Mouse (Mus musculus): ENCODE data around the gene Kif11. TPM values are rescaled to one million over a fixed set of nuclear protein-coding genes. Genes with fewer than 3 reads are reported as not detected.

The Kif11 gene
- total and polyA plus RNA-seq, 2 experiments from 2014 or later = 10.8 to 31.4 TPM

DNA sequence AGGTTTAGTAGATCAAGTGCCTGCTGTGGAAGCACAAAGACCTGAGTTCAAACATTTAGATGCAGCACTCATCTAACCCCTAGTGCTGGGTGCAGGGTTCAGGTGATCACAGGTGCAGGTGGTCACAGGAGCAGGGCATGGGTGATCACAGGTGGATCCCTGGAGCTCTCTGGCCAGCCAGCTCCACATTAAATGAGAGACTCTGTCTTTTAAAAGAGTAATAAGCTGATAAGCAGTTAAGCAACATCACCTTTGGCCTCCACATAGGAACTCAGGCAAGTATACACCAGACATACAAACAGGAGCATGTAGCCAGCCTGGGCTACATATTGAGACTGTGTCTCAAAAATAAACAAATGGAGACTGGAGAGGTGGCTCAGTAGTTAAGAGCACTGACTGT is 27.3 kb upstream of the Kif11 start:
- H3K9me3 ChIP-seq (replicated peaks; ENCODE audit: control insufficient read depth, low read length) = peaks cover 4% of the 10 kb centered on the region; the same call in 1 of the 2 replicates
- H3K4me3 ChIP-seq (ENCODE audit: low read depth, low read length) = no peak overlapping the region
- DNase-seq (ENCODE audit: low spot score) (no peak), ATAC-seq (ENCODE audit: insufficient read depth, low read depth) (no peak)
- no peak overlapping the region for H3K9ac ChIP-seq (replicated peaks; ENCODE audit: low read depth, low read length)
- no peak for TF ChIP-seq EP300 (IDR thresholded peaks at IDR 0.05; ENCODE audit: low read depth)
- no peak for TF ChIP-seq CTCF (IDR thresholded peaks at IDR 0.05; ENCODE audit: low read depth)
- peaks cover 8% of the 10 kb centered on the region for H3K36me3 ChIP-seq (replicated peaks; ENCODE audit: control insufficient read depth, insufficient read depth, low read length)
- H3K27ac ChIP-seq (ENCODE audit: low read depth) = peak overlapping the region; percentile 80
- no peaks in the 10 kb centered on the region for H3K27me3 ChIP-seq (ENCODE audit: control insufficient read depth, insufficient read depth, low read length)
- H3K4me2 ChIP-seq (ENCODE audit: low read depth, low read length) = no peak overlapping the region
- H3K4me1 ChIP-seq (ENCODE audit: control insufficient read depth, insufficient read depth) = peaks cover 12% of the 10 kb centered on the region; the same call in 1 of the 2 replicates

- TF ChIP-seq EP300 (IDR thresholded peaks at IDR 0.05; ENCODE audit: low read depth) (no peak), CTCF (IDR thresholded peaks at IDR 0.05; ENCODE audit: low read depth) (no peak)
- Histone ChIP-seq H3K9ac (replicated peaks; ENCODE audit: low read depth, low read length) (no peak overlapping the region), H3K4me2 (ENCODE audit: low read depth, low read length) (no peak overlapping the region), H3K27me3 (ENCODE audit: control insufficient read depth, insufficient read depth, low read length) (no peaks in the 10 kb centered on the region), H3K36me3 (replicated peaks; ENCODE audit: control insufficient read depth, insufficient read depth, low read length) (peaks cover 8% of the 10 kb centered on the region), H3K4me1 (ENCODE audit: control insufficient read depth, insufficient read depth) (peaks cover 5% of the 10 kb centered on the region; the same call in 1 of the 2 replicates), H3K4me3 (ENCODE audit: low read depth, low read length) (no peak overlapping the region), H3K9me3 (replicated peaks; ENCODE audit: control insufficient read depth, low read length) (peaks cover 4% of the 10 kb centered on the region; the same call in 1 of the 2 replicates), H3K27ac (ENCODE audit: low read depth) (no peak overlapping the region)
- ATAC-seq (ENCODE audit: insufficient read depth, low read depth) = no peak
- 94% methylated on average over 3 of the region's 3 CpGs for WGBS
- no peak for DNase-seq (ENCODE audit: low spot score)
These were observed 23.4 kb upstream of the Kif11 start for GRCm38 (mm10) chr19:37352756-37353155.

DNA sequence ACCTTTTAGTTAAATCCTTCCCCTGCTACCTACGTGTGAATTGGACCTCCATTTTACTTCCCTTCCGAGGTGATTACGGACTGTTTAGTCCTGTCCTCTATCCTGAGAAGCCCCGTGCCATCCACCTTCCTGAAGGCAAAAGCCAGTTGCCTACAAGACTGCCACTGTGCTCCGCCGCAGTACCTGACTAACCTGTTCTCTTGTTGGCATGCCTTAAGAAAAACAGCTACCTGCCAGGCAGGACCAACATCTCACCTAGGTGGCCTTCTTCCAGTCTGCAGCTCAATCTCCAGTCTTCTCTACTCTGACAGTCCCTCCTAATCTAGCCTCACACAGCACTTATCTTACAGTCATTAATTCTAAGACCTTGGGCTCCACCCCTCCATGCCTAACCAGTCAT is 22.9 kb upstream of the Kif11 start:
- Histone ChIP-seq H3K4me2 (ENCODE audit: low read depth, low read length) (no peak overlapping the region), H3K9ac (replicated peaks; ENCODE audit: low read depth, low read length) (no peak overlapping the region), H3K36me3 (replicated peaks; ENCODE audit: control insufficient read depth, insufficient read depth, low read length) (peaks cover 8% of the 10 kb centered on the region), H3K27ac (ENCODE audit: low read depth) (no peak overlapping the region), H3K4me1 (ENCODE audit: control insufficient read depth, insufficient read depth) (peaks cover 3% of the 10 kb centered on the region; the same call in 1 of the 2 replicates), H3K27me3 (ENCODE audit: control insufficient read depth, insufficient read depth, low read length) (no peaks in the 10 kb centered on the region), H3K9me3 (replicated peaks; ENCODE audit: control insufficient read depth, low read length) (peaks cover 4% of the 10 kb centered on the region; the same call in 1 of the 2 replicates), H3K4me3 (ENCODE audit: low read depth, low read length) (no peak overlapping the region)
- DNase-seq (ENCODE audit: low spot score) (no peak), ATAC-seq (ENCODE audit: insufficient read depth, low read depth) (no peak)
- TF ChIP-seq CTCF (IDR thresholded peaks at IDR 0.05; ENCODE audit: low read depth) = no peak
- TF ChIP-seq EP300 (IDR thresholded peaks at IDR 0.05; ENCODE audit: low read depth) = no peak
- WGBS = 94% methylated on average over 6 of the region's 6 CpGs

DNA sequence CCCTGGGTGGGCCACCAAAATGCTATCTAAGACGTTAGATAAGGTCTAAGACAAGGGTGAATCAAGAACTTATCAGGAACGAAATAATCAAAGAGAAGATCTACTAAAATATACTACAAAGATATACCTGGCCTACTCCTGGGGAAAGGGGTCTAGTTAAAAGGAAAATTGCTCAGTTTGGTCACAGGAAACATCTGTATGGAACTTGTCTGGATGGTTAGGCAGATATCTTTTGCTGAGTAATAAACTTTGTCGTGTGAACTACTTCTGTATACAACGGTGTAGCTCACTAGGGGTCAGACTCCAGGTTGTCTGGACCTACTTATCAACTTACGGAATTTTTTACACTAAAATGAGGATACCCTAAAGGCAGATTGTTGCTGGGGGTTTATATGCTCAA is 16.2 kb upstream of the Kif11 start:
- no peak overlapping the region for H3K4me3 ChIP-seq (ENCODE audit: low read depth, low read length)
- no peaks in the 10 kb centered on the region for H3K4me1 ChIP-seq (ENCODE audit: control insufficient read depth, insufficient read depth)
- H3K4me2 ChIP-seq (ENCODE audit: low read depth, low read length) = no peak overlapping the region
- H3K9me3 ChIP-seq (replicated peaks; ENCODE audit: control insufficient read depth, low read length) = no peaks in the 10 kb centered on the region
- H3K36me3 ChIP-seq (replicated peaks; ENCODE audit: control insufficient read depth, insufficient read depth, low read length) = no peaks in the 10 kb centered on the region
- H3K27me3 ChIP-seq (ENCODE audit: control insufficient read depth, insufficient read depth, low read length) = no peaks in the 10 kb centered on the region
- no peak overlapping the region for H3K9ac ChIP-seq (replicated peaks; ENCODE audit: low read depth, low read length)
- ATAC-seq (ENCODE audit: insufficient read depth, low read depth) = no peak
- TF ChIP-seq CTCF (IDR thresholded peaks at IDR 0.05; ENCODE audit: low read depth) (no peak), EP300 (IDR thresholded peaks at IDR 0.05; ENCODE audit: low read depth) (no peak)
- no peak overlapping the region for H3K27ac ChIP-seq (ENCODE audit: low read depth)
- no peak for DNase-seq (ENCODE audit: low spot score)
- 42% methylated on average over 5 of the region's 5 CpGs for WGBS

DNA sequence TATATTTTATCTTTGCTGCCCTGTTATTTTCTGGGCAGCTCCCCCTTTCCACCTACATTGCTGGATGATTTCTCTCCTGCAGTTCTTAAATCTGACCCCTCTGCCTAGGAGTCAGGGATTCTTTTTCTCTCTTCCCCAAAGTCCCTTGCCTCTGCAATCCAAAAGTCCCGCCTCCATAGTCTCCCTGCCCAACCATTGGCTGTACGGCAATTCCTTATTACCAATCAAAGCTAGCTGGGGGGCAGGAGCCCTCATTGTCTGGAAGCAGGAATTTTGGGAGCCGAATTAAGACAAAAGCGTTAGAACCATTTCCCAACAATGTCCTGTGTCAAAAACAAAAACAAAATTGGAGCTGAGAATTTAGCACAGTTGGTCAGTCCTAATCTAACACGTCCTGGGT is 13.7 kb upstream of the Kif11 start:
- DNase-seq (ENCODE audit: low spot score) = no peak
- Histone ChIP-seq H3K27ac (ENCODE audit: low read depth) (no peak overlapping the region), H3K4me3 (ENCODE audit: low read depth, low read length) (no peak overlapping the region), H3K9ac (replicated peaks; ENCODE audit: low read depth, low read length) (no peak overlapping the region), H3K4me2 (ENCODE audit: low read depth, low read length) (no peak overlapping the region), H3K36me3 (replicated peaks; ENCODE audit: control insufficient read depth, insufficient read depth, low read length) (no peaks in the 10 kb centered on the region), H3K27me3 (ENCODE audit: control insufficient read depth, insufficient read depth, low read length) (no peaks in the 10 kb centered on the region), H3K4me1 (ENCODE audit: control insufficient read depth, insufficient read depth) (no peaks in the 10 kb centered on the region), H3K9me3 (replicated peaks; ENCODE audit: control insufficient read depth, low read length) (no peaks in the 10 kb centered on the region)
- no peak for ATAC-seq (ENCODE audit: insufficient read depth, low read depth)
- WGBS = 38% methylated on average over 5 of the region's 5 CpGs
- TF ChIP-seq EP300 (IDR thresholded peaks at IDR 0.05; ENCODE audit: low read depth) = no peak
- TF ChIP-seq CTCF (IDR thresholded peaks at IDR 0.05; ENCODE audit: low read depth) = no peak
